Mouse (Mus musculus) heart, adult 2 months (tissue): ENCODE results near the gene Fig4.

ENCODE experiments used
- CTCF ChIP-seq: fragments of 200-600 bp; IDR thresholded peaks from 2 replicates; pipeline ENCODE4 v1.8.1; 2022; ENCODE audit warnings: antibody characterized with exemption, mild to moderate bottlenecking, moderate library complexity
- EP300 ChIP-seq: fragments of 200-500 bp; IDR thresholded peaks from 2 replicates; pipeline ENCODE4 v1.6.1; 2011; ENCODE audit warnings: low read depth, low read length, control low read depth; ENCODE audit not compliant: insufficient read depth
- POLR2A ChIP-seq: fragments of 200-500 bp; IDR thresholded peaks from 2 replicates; pipeline ENCODE4 v1.6.1; 2011; ENCODE audit warnings: mild to moderate bottlenecking, low read depth, low read length, control low read depth; ENCODE audit not compliant: insufficient read depth

- TF ChIP-seq CTCF (no peak), POLR2A (no peak), EP300 (no peak)
Measured at GRCm38 (mm10) chr10:41250749-41251065, 52.4 kb downstream of the Fig4 start.
